Mouse (Mus musculus) kidney, adult 9 months (tissue): Measurements from ENCODE around the gene App.

Experiments used
- DNase-seq: peaks from one replicate; pipeline ENCODE4 v3.0.0; 2022

The App gene

DNA sequence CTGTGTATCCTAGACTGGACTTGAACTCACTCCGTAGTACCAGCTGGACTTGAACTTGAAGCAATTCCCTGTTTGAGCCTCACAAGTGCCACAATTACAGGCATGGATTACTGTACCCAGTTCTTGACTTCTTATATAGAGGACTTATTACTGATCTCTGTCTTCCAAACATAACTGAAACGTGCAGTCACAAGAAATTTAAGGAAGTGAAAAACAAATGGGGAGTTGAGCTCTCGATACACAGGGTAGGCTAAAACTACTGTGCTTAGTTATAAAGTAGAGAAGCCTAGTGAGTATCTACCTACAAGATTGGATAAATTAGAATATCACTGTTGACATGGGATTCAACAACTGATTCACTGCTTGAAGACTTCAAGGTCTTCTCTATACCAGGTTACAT lies 160.9 kb downstream of the App start:
- no peak for DNase-seq

- no peak for DNase-seq
Measured at GRCm38 (mm10) chr16:85012172-85012571, 161.4 kb downstream of the App start.

GRCm38 (mm10) chr16:85010651-85011050 lies 162.9 kb downstream of the App start:
- no peak for DNase-seq

DNA sequence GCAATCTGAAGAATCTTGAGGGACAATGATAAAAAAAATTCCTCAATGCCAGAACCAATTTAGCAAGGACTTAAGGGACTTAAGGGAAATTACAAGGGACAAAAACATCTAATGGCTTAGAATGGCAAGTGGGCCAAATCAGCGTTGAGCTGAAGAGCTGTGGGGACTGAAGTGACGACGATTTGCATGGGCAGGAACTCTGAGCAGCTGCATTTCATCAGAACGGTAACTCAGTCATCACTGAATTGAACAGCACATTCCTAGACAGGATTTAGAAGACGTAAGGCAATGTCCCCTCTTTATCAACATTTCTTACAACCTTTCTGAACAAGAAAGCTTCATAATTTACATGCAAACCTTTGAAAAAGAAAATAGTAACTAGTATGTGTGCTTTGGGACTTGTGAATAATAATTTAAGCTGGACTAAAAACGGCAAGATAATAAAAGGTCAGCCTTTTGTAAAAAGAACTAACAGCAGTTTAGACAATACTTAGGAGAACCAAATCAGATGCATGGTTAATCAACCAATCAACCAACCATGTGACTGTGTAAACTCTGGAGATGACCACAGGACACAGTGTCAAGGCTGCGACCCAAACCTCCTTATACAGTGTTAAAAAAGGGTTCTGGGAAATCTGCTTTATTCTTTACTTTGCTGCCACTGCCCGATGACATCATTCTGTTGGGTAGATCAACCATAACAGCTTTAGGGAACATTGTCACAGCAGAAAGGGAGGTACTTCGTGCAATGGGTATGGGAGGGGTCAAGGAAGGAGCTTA lies 164.5 kb downstream of the App start:
- peak; percentile 48 for DNase-seq

GRCm38 (mm10) chr16:85001939-85002556 lies 171.5 kb downstream of the App start:
- DNase-seq: no peak

DNA sequence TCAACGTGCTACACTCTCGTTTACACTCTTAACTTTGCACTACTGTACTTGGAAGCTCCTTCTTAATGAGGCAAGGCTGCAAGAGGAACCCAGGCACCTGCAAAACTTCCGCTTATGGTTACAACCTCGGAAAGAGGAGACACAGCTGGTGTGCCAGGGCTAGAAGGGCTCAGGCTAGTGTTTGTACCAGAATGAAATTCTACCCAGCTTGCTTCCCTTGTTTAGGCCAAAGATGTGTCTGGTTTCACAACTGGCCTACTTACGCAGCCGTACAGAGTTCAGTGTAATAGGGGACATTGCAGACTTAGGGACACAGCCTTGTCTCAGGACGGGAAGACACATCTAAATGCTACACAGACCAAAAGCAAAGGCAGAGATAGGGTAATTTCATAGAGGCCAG lies 173.3 kb downstream of the App start:
- DNase-seq: no peak

DNA sequence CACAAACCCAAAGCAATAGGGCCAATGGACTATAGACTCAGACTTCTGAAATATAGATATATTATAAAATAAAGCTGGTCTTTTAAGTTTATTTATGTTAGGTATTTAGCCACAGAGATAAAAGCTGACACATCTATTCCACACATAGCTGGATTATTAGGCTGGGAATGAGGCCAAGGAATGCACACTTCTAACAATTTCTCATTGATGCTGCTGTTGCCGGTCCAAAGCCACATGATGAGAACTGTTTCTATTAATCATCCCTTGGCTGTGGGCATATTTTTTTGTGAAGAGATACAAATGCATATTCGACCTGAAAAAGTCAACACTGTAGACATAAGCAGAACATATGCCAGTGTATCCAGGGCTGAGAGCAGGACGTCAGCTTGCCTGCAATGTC lies 176.0 kb downstream of the App start:
- DNase-seq: no peak

DNA sequence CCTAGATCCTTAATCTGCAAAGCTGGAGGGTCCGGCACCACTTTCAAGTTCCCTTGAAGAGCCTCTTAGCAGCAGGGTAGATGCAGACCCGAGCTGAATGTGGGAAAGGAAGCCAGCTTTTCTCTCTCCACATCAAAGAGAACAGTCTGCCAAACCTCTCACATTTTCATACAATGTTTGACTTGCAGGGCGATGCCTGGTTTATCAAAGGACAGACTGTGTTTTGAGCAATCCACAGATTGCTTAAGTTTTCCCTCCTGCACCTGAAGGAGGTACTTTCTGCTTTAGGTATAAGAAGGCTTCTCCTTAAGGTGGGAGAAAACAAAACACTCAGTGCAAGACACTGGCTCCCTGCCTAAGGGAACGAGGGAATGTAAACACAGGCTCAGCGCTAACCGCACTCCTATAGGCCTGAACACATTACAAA lies 178.1 kb downstream of the App start:
- DNase-seq: no peak

- DNase-seq: no peak
Measured at GRCm38 (mm10) chr16:84992888-84993287, 180.7 kb downstream of the App start.

DNA sequence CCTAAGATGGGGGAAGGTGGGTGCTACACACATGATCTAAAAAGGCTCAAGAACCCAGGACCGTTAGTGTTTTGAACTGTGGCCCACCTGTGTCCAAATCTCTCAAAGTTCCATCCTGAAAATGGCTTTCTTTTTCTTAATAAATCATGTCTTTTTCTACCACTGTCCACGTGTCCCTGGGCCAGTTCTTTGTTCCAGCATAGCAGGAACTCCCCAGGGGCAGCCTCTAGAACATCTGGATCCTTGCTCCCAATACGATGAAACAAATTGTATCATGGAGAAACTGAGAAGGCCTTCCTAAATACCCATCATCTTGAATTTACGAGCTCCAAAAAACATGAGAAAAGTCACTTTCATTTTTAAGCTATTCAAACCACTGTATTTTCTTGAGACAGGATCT lies 182.6 kb downstream of the App start:
- no peak for DNase-seq

DNA sequence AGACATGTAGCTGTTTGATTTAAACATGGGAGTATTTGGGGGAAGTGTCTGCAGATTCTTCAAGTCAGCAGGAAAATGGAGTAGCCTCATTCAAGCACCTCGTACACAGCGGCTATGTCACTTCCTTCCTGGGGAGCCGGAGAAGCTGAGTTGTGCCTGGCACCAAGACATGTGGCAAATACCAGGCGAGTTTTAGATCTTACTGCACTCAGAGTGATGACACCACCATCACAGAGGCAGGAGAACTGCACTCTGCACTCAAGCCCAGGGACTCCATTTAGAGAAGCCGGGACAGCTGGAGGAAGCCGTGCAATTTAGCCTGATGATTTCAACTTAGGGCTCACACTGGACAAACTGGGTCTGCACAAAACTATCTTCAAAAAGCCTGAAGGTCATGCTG lies 183.6 kb downstream of the App start:
- no peak for DNase-seq

GRCm38 (mm10) chr16:84989476-84989875 lies 184.1 kb downstream of the App start:
- DNase-seq: no peak

- no peak for DNase-seq
Measured at GRCm38 (mm10) chr16:84987724-84988287, 185.8 kb downstream of the App start.

- DNase-seq: no peak
Measured at GRCm38 (mm10) chr16:84986016-84986631, 187.4 kb downstream of the App start.

DNA sequence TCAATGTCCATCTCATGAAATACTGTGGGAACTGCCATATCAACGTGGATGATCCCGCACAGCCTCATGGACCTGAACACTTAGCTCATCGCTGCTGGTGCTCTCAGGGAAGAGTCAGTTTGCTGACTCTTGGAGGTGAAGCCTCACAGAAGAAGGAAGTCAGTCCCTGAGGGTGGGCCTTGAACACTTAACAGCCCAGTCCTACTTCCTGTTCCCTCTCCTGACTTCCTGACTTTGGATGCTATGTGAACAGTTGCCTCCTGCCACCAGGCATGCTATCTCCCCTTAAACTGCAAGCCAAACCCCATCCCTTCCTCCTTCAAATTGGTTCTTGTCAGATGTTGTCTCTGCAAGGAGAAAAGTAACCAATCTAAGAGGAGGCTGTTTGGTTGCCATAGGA lies 188.2 kb downstream of the App start:
- no peak for DNase-seq

DNA sequence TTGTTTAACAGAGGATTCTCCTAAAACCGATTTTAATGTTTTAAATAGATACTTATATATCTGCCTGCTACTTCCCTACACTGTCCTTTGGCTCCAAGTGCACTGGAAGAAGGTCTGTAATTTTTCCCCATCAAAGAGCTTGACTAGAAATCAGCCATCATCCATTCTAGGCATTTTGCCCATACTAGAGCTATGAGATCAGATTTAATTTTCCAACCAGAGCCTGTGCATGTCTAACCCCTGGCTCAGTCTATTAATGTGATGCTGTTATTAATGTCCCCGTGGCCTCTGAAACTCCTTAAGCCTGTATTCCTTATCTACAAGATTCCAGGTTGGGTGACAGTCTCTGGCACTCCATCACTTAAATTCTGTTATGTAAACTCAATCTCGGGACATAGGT lies 190.1 kb downstream of the App start:
- DNase-seq: no peak

DNA sequence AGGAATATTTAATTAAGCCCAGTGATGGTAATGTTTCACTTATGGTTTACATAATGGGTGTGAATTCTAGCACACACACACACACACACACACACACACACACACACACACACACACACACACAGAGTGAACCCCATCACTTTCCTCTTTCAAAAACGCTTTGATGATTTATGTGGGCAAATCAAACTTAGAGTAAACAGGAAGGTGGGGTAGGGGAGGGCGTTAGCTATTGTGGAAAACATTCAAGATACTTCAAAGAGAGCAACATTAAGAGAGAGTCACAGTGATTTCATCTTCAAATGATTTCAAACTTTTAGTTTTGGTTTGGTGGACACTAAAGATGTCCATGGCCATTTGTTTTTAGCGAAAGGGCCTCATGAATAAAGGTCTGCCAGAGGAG lies 191.0 kb downstream of the App start:
- no peak for DNase-seq

GRCm38 (mm10) chr16:84978589-84978988 lies 195.0 kb downstream of the App start:
- no peak for DNase-seq

GRCm38 (mm10) chr16:84974176-84974518 lies 199.4 kb downstream of the App start:
- no peak for DNase-seq

GRCm38 (mm10) chr16:84973446-84974175 lies 200.0 kb downstream of the App start:
- no peak for DNase-seq

- DNase-seq: peak; percentile 54
Measured at GRCm38 (mm10) chr16:84971535-84972330, 201.8 kb downstream of the App start.

GRCm38 (mm10) chr16:84969026-84969425 lies 204.5 kb downstream of the App start:
- no peak for DNase-seq
